Mouse (Mus musculus) G1E-ER4 (cell line): ENCODE data around the gene Mybph. TPM values are rescaled to one million over a fixed set of nuclear protein-coding genes. Genes with fewer than 3 reads are reported as not detected.

Source experiments
- GATA1 ChIP-seq: IDR thresholded peaks from one replicate; pipeline ENCODE4 v1.8.0; 2012; ENCODE audit warnings: low read length, inconsistent platforms
- polyA plus RNA-seq: library from polyadenylated mRNA; stranded (reverse); fragments of >175 nt; gene quantifications from 2 replicates; pipeline ENCODE4 v1.2.3, GENCODE M21; 2012

The Mybph gene
- polyA plus RNA-seq, 1 experiment: not detected

DNA sequence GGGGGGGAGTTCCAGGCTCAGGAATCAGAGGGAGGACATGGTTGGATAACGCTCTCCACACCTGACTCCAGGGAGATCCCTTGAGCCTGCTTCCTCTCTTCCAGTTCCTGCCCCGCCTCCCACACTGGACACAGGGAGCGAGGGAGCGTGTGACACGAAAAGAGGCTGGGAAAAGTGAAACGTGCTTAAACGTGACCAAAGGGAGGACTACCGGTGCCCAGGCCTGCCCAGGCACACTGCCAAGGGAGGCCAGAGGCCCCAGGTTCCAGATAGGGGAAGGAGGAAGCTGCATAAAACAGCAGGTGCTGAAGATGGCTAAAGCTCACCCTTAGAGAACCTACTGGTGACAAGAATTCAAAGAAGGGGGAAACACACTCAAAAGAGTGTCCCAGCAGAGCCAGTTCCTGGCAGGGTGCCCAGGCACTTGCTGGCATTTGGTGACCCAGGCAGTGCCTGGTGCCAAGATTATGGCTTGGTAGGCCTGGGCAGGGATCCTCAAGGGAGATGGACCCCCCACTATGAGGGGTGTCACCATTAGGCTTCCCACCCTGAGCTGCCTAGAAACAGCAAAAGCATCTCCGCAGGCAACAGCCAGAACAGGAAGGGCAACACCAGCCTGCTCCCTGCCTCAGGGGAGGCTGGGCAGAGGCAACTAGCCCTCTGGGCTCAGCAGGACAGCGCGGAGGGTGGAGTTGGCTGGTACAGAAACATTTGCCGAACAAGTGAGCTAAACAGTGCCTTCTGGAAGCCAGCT is 39.7 kb downstream of the Mybph start:
- no peak for TF ChIP-seq GATA1

GRCm38 (mm10) chr1:134233681-134234454 is 40.6 kb downstream of the Mybph start:
- no peak for TF ChIP-seq GATA1

DNA sequence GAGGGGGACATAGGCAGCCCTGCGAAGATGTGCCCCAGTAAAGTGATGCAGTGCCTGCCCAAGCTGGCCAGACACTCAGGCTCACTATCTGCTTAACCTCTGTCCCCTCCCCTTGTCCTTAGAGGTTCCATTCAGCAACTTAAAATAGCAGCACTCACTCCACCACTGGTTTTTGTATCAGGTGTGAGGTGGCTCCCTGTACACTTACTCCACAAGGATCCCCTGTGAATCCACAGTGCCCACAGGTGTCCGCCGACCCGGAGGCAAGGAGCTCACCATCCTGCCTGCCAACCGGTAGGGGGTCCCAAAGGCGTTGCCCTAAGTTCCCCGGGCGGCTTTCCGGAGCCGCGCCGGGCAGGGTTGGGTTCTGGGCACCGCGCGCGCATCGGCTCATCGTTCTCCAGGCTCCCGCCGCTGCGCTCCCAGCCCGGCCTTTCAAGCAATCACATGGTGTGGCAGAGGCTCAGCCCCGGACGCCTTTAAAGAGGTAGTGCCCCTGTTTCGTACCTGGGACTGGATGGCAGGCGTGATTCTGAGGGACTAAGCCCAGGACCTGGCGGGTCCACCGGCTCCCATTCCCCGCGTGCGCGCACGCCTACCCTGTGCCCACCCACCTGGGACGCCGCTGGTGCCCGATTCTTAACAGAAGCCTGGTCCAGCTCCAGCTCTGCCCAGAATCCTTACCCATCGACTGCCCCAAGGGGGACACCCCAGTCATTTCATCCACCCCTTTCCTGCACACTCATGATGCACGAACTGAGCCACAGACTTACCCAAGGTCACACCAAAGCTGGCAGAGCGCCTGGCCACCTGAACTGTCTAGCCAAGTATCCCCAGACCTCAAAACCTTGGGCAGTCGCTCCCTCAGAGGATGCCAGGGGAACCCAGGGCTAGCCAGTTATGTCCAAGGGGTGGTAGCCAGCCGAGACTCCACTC is 41.5 kb downstream of the Mybph start:
- TF ChIP-seq GATA1: no peak

DNA sequence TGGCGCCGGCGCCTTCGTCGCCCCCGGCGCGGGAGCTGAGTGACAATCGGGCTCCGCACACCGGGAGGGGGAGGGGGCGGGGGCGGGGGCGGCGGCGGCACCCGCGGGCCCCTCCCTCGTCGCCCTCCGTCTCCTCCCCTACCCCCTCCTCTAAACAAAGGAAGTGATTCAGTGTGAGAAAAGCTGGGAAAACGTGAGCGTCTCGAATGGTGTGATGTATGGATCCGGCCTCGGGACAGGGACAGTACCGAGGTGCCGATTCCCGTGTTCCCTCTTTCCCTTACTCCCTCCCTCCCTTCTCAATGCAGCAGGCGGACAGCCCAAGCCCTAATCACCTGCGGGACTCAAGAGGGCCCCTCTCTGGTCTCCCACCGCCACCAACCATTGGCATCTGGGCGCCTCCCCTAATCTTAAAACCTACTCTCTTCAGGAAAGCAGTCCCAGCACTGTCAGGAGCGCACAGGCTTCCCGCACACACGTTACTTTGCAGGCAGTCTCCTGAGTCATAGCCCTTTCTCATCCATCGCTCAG is 42.2 kb downstream of the Mybph start, which contains the start of gene Adora1:
Gene Adora1, minus strand, starts transcription at position 41 of the 531 bp plus-strand sequence.
- no peak for TF ChIP-seq GATA1

DNA sequence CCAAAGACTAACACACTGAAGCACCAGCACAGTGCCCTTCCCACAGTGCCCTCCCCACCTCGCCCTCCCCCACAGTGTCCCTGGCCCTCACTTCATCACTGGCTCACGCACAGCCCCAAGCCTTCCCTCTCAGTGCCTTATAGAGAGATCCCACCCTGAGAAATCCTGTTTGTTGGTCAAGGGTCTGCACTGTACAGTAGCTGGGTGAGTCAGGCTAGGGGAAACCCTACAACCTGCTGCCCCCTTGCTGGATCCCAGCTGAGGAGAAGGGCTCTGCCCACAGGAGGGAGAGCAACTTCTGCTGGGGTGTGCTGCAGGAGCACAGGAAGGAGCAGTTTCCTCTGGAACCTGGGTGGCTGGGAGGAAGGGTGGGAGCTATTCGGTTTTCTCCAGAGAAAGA is 42.9 kb downstream of the Mybph start:
- TF ChIP-seq GATA1: no peak

DNA sequence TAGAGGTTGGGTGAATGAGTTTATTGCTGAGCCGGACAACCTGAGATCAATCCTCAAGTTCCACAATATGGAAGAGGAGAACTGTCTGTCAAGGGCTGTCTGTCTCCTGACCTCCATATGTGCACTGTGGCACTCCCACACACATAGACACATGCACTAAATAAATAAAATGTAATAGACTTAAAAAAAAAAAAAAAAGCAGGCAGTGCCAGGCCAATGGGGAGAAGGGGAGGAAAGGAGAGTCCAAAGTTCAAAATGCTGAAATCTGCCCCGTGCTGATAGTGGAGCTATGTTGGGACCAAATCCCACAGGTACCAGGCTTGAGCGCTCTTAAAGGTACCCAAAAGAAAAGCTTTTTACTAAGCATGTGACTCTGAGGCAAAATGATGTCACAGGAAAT is 44.2 kb downstream of the Mybph start:
- TF ChIP-seq GATA1: no peak

GRCm38 (mm10) chr1:134240701-134241100 is 47.5 kb downstream of the Mybph start:
- no peak for TF ChIP-seq GATA1

- TF ChIP-seq GATA1: no peak
Observed at GRCm38 (mm10) chr1:134241298-134241697, 48.0 kb downstream of the Mybph start.

DNA sequence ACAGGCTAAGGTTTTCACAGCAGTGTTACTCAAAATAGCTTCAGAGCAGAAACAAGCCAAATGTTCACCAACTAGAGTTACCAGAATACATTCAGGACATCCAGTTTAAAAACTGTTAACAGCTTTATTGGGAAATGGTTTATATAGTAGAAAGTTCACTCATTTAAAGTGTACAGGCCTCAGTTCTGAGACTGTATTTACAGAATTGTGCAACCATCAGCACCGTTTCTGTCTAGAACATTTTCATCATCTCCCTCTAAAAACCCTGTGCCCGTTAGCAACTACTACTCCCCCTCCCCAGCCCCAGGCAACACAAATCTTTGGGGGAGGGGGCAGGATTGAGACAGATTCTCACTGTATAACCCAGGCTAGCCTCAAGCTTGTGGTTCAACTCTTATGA is 49.0 kb downstream of the Mybph start:
- TF ChIP-seq GATA1: no peak

DNA sequence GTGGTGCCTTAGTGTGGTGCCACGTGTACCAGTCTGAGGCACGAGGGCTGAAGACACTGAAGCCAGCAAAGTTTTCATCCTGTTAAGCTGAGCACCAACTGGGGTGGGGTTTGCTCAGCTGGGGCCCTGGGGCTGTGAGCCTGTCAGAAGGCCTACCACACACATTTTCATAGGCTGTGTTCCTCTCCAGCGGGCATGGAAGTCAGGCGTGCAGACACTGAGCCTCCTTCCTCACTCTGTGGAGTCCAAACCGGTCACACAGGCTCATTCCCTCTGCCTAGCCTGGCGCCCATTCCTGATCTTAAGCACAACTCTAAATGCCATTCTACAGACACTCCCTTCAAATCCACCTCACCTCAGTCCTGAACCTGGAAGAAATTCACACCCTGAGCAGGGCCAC is 50.3 kb downstream of the Mybph start:
- TF ChIP-seq GATA1: no peak

DNA sequence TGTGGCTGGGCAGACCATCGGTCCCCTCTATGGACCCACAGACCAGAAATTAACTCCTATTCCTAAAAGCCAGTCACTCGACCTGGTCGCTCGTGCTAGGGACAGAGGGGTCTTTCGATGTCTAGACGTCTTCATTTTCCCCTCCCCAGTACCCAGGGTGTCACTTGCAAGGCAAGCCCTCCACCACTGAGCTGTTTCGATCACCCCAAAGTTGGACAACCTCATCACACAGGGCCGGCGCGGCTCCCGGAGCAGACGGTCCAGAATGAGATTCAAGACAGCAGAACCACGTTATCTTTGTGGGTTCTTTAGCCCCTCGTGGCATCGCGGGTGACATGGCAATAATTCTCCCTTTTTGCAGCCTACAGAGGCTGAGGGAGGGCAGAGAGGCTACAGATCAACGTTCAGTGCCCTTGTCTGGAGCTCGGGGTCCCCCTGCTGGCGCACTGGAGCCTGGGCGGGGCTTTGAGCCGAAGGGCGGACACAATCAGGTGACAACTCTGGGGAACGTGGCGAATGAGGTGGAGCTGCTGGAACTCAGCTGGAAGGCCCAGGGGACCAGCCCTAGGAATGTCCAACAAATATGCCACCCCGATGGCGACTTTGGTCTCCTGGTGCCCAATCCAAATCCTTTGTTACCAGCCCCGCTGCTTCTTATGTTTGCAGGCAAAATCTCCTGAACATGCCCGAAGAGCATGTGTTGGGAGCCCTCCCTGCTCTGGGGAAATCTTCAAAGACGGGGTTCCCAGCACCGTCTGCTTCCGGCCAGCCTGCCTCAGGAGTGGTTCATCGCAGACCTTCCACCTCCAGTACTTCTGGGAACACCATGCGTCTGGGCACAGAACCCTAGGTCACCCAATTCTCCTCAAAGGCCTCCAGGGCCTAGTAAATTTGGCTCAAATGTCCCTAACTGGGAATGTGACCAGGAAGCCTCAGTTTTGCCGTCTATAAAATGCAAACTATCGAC is 51.0 kb downstream of the Mybph start:
- no peak for TF ChIP-seq GATA1

DNA sequence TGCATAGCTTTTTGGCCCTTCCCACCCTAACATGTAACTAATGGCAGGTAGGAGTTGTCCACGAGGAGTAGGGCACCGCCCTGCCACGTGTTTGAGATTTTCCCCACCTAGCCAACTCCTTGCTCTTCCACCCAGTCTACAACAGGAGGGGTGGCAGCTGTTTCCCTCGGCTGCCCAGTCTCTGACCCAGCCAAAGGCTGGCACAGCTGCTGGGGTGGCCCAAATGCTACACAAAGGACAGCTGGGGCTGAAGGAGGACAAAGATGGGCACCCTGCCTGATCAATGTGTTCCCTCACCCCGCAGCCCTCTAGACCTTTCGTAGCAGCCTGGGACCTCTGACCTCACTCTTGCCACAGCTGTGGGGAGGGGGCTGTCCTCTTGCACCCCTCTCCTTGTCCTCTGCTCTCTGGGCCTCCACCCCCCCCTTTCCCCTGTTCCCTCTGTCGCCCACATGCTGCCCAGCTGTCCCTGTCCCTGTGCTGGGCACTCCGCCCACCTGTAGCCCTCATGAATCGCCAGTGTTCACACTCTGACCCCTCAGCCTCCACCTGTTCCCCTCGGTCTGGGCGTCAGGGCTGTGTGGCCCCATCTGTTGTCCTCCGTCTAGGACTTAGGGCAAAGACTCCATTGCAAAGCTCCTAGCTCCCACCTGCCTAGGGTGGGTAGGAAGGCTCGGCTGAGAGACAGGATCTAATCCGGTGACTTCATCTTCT is 51.9 kb downstream of the Mybph start:
- TF ChIP-seq GATA1: no peak

DNA sequence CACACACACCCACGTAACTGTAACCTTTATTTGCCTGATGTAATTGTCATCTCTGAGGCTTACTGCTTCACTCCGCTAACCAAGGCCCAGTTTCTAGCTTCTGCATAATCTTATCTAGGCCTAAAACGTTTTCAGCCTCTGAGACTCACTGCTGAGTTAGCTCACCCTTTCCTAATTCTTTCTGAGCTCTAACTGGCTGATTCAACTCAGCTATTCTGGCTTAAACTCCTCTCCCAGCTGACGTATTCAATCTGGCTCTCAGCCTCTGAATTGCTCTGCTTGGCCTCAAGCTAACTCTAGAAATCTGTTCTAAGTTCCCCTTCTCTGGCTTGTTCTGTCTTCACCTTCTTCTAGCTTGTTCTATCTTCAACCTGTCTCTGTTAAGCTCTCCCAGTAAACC is 53.3 kb downstream of the Mybph start:
- no peak for TF ChIP-seq GATA1

Other genes with a start within 250 kb of the Mybph start
- not detected in 2 replicates for gene Fmod, start 156.2 kb upstream of the Mybph start, polyA plus RNA-seq
- 4.5 and 6.7 TPM in 2 replicates for gene Btg2, start 114.3 kb upstream of the Mybph start, polyA plus RNA-seq
- gene Chit1, start 82.2 kb upstream of the Mybph start, polyA plus RNA-seq: not detected in 2 replicates
- gene Chil1, start 11.3 kb upstream of the Mybph start, polyA plus RNA-seq: not detected in 2 replicates
- gene Adora1, start 42.0 kb downstream of the Mybph start, polyA plus RNA-seq: 0.01 TPM in 1 of 2 replicates, not detected in the other
- not detected in 2 replicates for gene Myog, start 96.5 kb downstream of the Mybph start, polyA plus RNA-seq
- 0.04 and 0.08 TPM in 2 replicates for gene Ppfia4, start 139.5 kb downstream of the Mybph start, polyA plus RNA-seq
- 49.6 and 62.4 TPM in 2 replicates for gene Tmem183a, start 168.5 kb downstream of the Mybph start, polyA plus RNA-seq
- not detected in 2 replicates for gene 4933406M09Rik, start 192.5 kb downstream of the Mybph start, polyA plus RNA-seq
- 41.6 and 56.5 TPM in 2 replicates for gene Cyb5r1, start 212.1 kb downstream of the Mybph start, polyA plus RNA-seq
- 94.8 and 120 TPM in 2 replicates for gene Adipor1, start 221.9 kb downstream of the Mybph start, polyA plus RNA-seq